Mouse (Mus musculus) megakaryocyte, embryonic 14.5 days (primary cell): ENCODE data around the gene Phkg2.

Source experiments
- FLI1 ChIP-seq: IDR thresholded peaks from 2 replicates; pipeline ENCODE4 v1.6.1; 2012; ENCODE audit warnings: low read length, inconsistent platforms, mixed read lengths
- GATA1 ChIP-seq: IDR thresholded peaks from 3 replicates; pipeline ENCODE4 v1.6.1; 2012; ENCODE audit warnings: mixed read lengths, low read length, inconsistent platforms, borderline replicate concordance

DNA sequence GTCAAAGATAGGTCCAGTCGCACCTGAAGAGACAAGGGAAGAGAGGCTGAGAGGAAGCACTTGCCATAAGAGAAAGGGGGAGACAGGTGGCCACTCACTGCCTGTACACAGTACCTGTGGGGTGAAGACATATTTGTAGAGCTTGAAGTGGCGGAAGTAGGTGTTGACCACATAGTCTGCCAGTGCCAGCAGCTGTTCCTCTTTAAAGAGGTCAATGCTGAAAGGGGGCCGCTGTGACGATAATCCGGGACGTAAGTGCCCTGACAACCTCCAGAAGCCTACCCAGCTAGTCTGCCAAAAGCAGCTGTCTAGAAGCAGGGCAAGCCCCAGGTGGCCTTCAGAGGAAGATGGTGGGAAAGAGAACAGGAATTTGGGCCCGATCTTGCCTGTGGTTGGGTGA is 11.9 kb downstream of the Phkg2 start:
- TF ChIP-seq GATA1 (no peak), FLI1 (no peak)
